Mouse (Mus musculus): Measurements from ENCODE around the gene Grin2c. TPM values are rescaled to one million over a fixed set of nuclear protein-coding genes. Genes with fewer than 3 reads are reported as not detected.

Gene Grin2c
- polyA plus RNA-seq, 1 experiment from 2014 or later = 0.14 TPM

GRCm38 (mm10) chr11:115279726-115280125, 12.7 kb upstream of the Grin2c start:
- Histone ChIP-seq H3K9me3 (replicated peaks; ENCODE audit: control insufficient read depth, low read length) (no peaks in the 10 kb centered on the region), H3K27ac (ENCODE audit: low read depth, low read length) (no peak overlapping the region), H3K4me1 (ENCODE audit: control insufficient read depth, insufficient read depth, low read length) (peaks cover 5% of the 10 kb centered on the region; the same call in 1 of the 2 replicates), H3K27me3 (replicated peaks; ENCODE audit: control insufficient read depth, insufficient read depth, low read length) (no peaks in the 10 kb centered on the region), H3K4me3 (ENCODE audit: low read depth, low read length) (no peak overlapping the region), H3K9ac (ENCODE audit: low read length) (no peak overlapping the region), H3K4me2 (ENCODE audit: low read length) (no peak overlapping the region), H3K36me3 (ENCODE audit: control insufficient read depth, insufficient read depth, low read length) (no peaks in the 10 kb centered on the region)
- no peak for ATAC-seq
- WGBS = 76% methylated on average over 1 of the region's 1 CpGs
- no peak for DNase-seq (ENCODE audit: low spot score)

GRCm38 (mm10) chr11:115278176-115278575, 11.1 kb upstream of the Grin2c start:
- ATAC-seq (no peak), DNase-seq (ENCODE audit: low spot score) (no peak)
- peaks cover 5% of the 10 kb centered on the region; the same call in 1 of the 2 replicates for H3K4me1 ChIP-seq (ENCODE audit: control insufficient read depth, insufficient read depth, low read length)
- H3K27me3 ChIP-seq (replicated peaks; ENCODE audit: control insufficient read depth, insufficient read depth, low read length) = no peaks in the 10 kb centered on the region
- H3K9ac ChIP-seq (ENCODE audit: low read length) = no peak overlapping the region
- no peaks in the 10 kb centered on the region for H3K36me3 ChIP-seq (ENCODE audit: control insufficient read depth, insufficient read depth, low read length)
- peak overlapping the region; percentile 69 for H3K4me2 ChIP-seq (ENCODE audit: low read length)
- WGBS = 77% methylated on average over 6 of the region's 6 CpGs
- H3K27ac ChIP-seq (ENCODE audit: low read depth, low read length) = no peak overlapping the region
- no peaks in the 10 kb centered on the region for H3K9me3 ChIP-seq (replicated peaks; ENCODE audit: control insufficient read depth, low read length)
- no peak overlapping the region for H3K4me3 ChIP-seq (ENCODE audit: low read depth, low read length)

- Histone ChIP-seq H3K27me3 (replicated peaks; ENCODE audit: control insufficient read depth, insufficient read depth, low read length) (no peaks in the 10 kb centered on the region), H3K9me3 (replicated peaks; ENCODE audit: control insufficient read depth, low read length) (no peaks in the 10 kb centered on the region), H3K9ac (ENCODE audit: low read length) (peak overlapping the region; percentile 69), H3K4me3 (ENCODE audit: low read depth, low read length) (peak overlapping the region; percentile 61), H3K4me2 (ENCODE audit: low read length) (peak overlapping the region; percentile 69), H3K36me3 (ENCODE audit: control insufficient read depth, insufficient read depth, low read length) (no peaks in the 10 kb centered on the region), H3K27ac (ENCODE audit: low read depth, low read length) (peak overlapping the region; percentile 65), H3K4me1 (ENCODE audit: control insufficient read depth, insufficient read depth, low read length) (peaks cover 5% of the 10 kb centered on the region; the same call in 1 of the 2 replicates)
- no peak for DNase-seq (ENCODE audit: low spot score)
- 19% methylated on average over 7 of the region's 7 CpGs for WGBS
- ATAC-seq = no peak
Measured at GRCm38 (mm10) chr11:115277604-115277975, 10.5 kb upstream of the Grin2c start.

GRCm38 (mm10) chr11:115276780-115277603, 9.9 kb upstream of the Grin2c start, which contains the start of gene Fdxr:
Fdxr (minus strand) TSS chr11:115277050.
- Histone ChIP-seq H3K9me3 (replicated peaks; ENCODE audit: control insufficient read depth, low read length) (no peaks in the 10 kb centered on the region), H3K27me3 (replicated peaks; ENCODE audit: control insufficient read depth, insufficient read depth, low read length) (no peaks in the 10 kb centered on the region), H3K9ac (ENCODE audit: low read length) (peak within 1 kb of the TSS; percentile 81), H3K4me2 (ENCODE audit: low read length) (peak within 1 kb of the TSS; percentile 85), H3K4me1 (ENCODE audit: control insufficient read depth, insufficient read depth, low read length) (peaks cover 5% of the 10 kb centered on the region; the same call in 1 of the 2 replicates), H3K27ac (ENCODE audit: low read depth, low read length) (peak within 1 kb of the TSS; percentile 83), H3K4me3 (ENCODE audit: low read depth, low read length) (peak within 1 kb of the TSS; percentile 61), H3K36me3 (ENCODE audit: control insufficient read depth, insufficient read depth, low read length) (0 out of 2 replicates have a peak, but pooled peaks cover 2% of the 10 kb centered on the region)
- ATAC-seq = peak; percentile 97
- WGBS = under 1% methylated on average over 42 of the region's 42 CpGs
- peak; percentile 100 for DNase-seq (ENCODE audit: low spot score)

- no peak for ATAC-seq
- 61% methylated on average over 3 of the region's 3 CpGs for WGBS
- no peak overlapping the region for H3K27ac ChIP-seq (ENCODE audit: low read depth, low read length)
Measured at GRCm38 (mm10) chr11:115275954-115276353, 8.9 kb upstream of the Grin2c start.

GRCm38 (mm10) chr11:115275509-115275908, 8.5 kb upstream of the Grin2c start:
- Histone ChIP-seq H3K27me3 (replicated peaks; ENCODE audit: control insufficient read depth, insufficient read depth, low read length) (no peaks in the 10 kb centered on the region), H3K4me2 (ENCODE audit: low read length) (peak overlapping the region; percentile 85), H3K27ac (ENCODE audit: low read depth, low read length) (no peak overlapping the region), H3K9ac (ENCODE audit: low read length) (no peak overlapping the region), H3K4me1 (ENCODE audit: control insufficient read depth, insufficient read depth, low read length) (peaks cover 5% of the 10 kb centered on the region; the same call in 1 of the 2 replicates), H3K9me3 (replicated peaks; ENCODE audit: control insufficient read depth, low read length) (no peaks in the 10 kb centered on the region), H3K4me3 (ENCODE audit: low read depth, low read length) (no peak overlapping the region), H3K36me3 (ENCODE audit: control insufficient read depth, insufficient read depth, low read length) (0 out of 2 replicates have a peak, but pooled peaks cover 3% of the 10 kb centered on the region)
- no peak for ATAC-seq
- WGBS = 87% methylated on average over 6 of the region's 6 CpGs
- DNase-seq (ENCODE audit: low spot score) = no peak

More at GRCm38 (mm10) chr11:115275954-115276353, 8.9 kb upstream of the Grin2c start:
- peak overlapping the region; percentile 81 for H3K9ac ChIP-seq (ENCODE audit: low read length)
- H3K9me3 ChIP-seq (replicated peaks; ENCODE audit: control insufficient read depth, low read length) = no peaks in the 10 kb centered on the region
- H3K4me3 ChIP-seq (ENCODE audit: low read depth, low read length) = peak overlapping the region; percentile 61
- 0 out of 2 replicates have a peak, but pooled peaks cover 3% of the 10 kb centered on the region for H3K36me3 ChIP-seq (ENCODE audit: control insufficient read depth, insufficient read depth, low read length)
- H3K27me3 ChIP-seq (replicated peaks; ENCODE audit: control insufficient read depth, insufficient read depth, low read length) = no peaks in the 10 kb centered on the region
- peaks cover 5% of the 10 kb centered on the region; the same call in 1 of the 2 replicates for H3K4me1 ChIP-seq (ENCODE audit: control insufficient read depth, insufficient read depth, low read length)
- peak overlapping the region; percentile 85 for H3K4me2 ChIP-seq (ENCODE audit: low read length)
- no peak for DNase-seq (ENCODE audit: low spot score)

GRCm38 (mm10) chr11:115274771-115275170, 7.7 kb upstream of the Grin2c start:
- no peak overlapping the region for H3K4me2 ChIP-seq (ENCODE audit: low read length)
- DNase-seq (ENCODE audit: low spot score) (no peak), ATAC-seq (no peak)
- no peak overlapping the region for H3K27ac ChIP-seq (ENCODE audit: low read depth, low read length)
- H3K36me3 ChIP-seq (ENCODE audit: control insufficient read depth, insufficient read depth, low read length) = 0 out of 2 replicates have a peak, but pooled peaks cover 3% of the 10 kb centered on the region
- peaks cover 5% of the 10 kb centered on the region; the same call in 1 of the 2 replicates for H3K4me1 ChIP-seq (ENCODE audit: control insufficient read depth, insufficient read depth, low read length)
- no peaks in the 10 kb centered on the region for H3K27me3 ChIP-seq (replicated peaks; ENCODE audit: control insufficient read depth, insufficient read depth, low read length)
- H3K9ac ChIP-seq (ENCODE audit: low read length) = no peak overlapping the region
- H3K9me3 ChIP-seq (replicated peaks; ENCODE audit: control insufficient read depth, low read length) = no peaks in the 10 kb centered on the region
- H3K4me3 ChIP-seq (ENCODE audit: low read depth, low read length) = no peak overlapping the region
- 90% methylated on average over 6 of the region's 6 CpGs for whole genome bisulfite sequencing

GRCm38 (mm10) chr11:115274178-115274577, 7.1 kb upstream of the Grin2c start:
- no peak overlapping the region for H3K27ac ChIP-seq (ENCODE audit: low read depth, low read length)
- WGBS = 91% methylated on average over 7 of the region's 7 CpGs
- no peaks in the 10 kb centered on the region for H3K27me3 ChIP-seq (replicated peaks; ENCODE audit: control insufficient read depth, insufficient read depth, low read length)
- no peak overlapping the region for H3K4me3 ChIP-seq (ENCODE audit: low read depth, low read length)
- no peak overlapping the region for H3K9ac ChIP-seq (ENCODE audit: low read length)
- no peak overlapping the region for H3K4me2 ChIP-seq (ENCODE audit: low read length)
- DNase-seq (ENCODE audit: low spot score) (no peak), ATAC-seq (no peak)
- peaks cover 5% of the 10 kb centered on the region; the same call in 1 of the 2 replicates for H3K4me1 ChIP-seq (ENCODE audit: control insufficient read depth, insufficient read depth, low read length)
- peaks cover 7% of the 10 kb centered on the region; the same call in 1 of the 2 replicates for H3K36me3 ChIP-seq (ENCODE audit: control insufficient read depth, insufficient read depth, low read length)
- no peaks in the 10 kb centered on the region for H3K9me3 ChIP-seq (replicated peaks; ENCODE audit: control insufficient read depth, low read length)

- Histone ChIP-seq H3K9ac (ENCODE audit: low read length) (no peak overlapping the region), H3K36me3 (ENCODE audit: control insufficient read depth, insufficient read depth, low read length) (peaks cover 8% of the 10 kb centered on the region; the same call in 1 of the 2 replicates), H3K27me3 (replicated peaks; ENCODE audit: control insufficient read depth, insufficient read depth, low read length) (0 out of 2 replicates have a peak, but pooled peaks cover 2% of the 10 kb centered on the region), H3K4me1 (ENCODE audit: control insufficient read depth, insufficient read depth, low read length) (peaks cover 5% of the 10 kb centered on the region; the same call in 1 of the 2 replicates), H3K4me3 (ENCODE audit: low read depth, low read length) (no peak overlapping the region), H3K4me2 (ENCODE audit: low read length) (no peak overlapping the region), H3K9me3 (replicated peaks; ENCODE audit: control insufficient read depth, low read length) (no peaks in the 10 kb centered on the region), H3K27ac (ENCODE audit: low read depth, low read length) (no peak overlapping the region)
- DNase-seq (ENCODE audit: low spot score) (no peak), ATAC-seq (no peak)
- WGBS = 78% methylated on average over 7 of the region's 7 CpGs
Measured at GRCm38 (mm10) chr11:115273735-115274134, 6.7 kb upstream of the Grin2c start.
